Mouse (Mus musculus): Measurements from ENCODE around the gene Gpr152.

Gene Gpr152

DNA sequence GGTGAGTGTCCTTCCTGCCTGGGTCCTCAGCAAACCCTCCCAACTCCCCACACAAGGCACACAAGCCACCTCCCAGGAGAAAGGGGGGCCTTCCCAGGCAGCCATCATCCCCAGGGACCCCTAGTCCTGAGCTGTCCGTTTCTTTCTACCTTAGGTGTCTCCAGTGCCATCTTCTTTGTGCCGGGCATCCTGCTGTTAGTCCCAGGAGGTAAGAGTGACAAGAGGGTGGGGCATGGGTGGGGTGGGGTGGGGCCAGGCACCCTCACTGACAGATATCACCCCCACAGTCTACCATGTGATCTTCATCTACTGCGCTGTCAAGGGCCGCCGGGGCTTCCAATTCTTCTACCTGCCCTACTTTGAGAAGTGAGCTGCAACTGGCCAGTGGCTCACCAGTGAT is 8.5 kb upstream of the Gpr152 start:
- no peak for DNase-seq (ENCODE audit: low read depth, low spot score)

DNA sequence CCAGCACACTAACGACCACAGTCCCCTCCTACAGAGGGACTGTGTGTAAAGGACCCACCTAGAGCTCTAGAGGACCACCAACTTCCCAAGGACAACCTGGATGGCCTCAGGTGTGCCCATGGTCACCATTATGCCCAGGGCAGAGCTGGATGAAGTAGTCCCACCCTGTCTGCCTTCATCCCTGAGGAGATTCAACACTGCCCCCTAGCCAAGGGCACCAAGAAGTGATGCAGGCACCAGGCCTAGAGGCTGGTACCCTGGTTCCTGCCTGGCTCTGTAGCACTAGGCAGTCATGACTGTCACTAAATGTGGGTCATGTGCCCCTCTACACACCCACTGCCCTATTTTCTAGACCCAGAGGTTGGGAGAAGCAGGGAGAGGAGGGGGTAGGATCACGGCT is 7.8 kb upstream of the Gpr152 start:
- DNase-seq (ENCODE audit: low read depth, low spot score) = no peak

DNA sequence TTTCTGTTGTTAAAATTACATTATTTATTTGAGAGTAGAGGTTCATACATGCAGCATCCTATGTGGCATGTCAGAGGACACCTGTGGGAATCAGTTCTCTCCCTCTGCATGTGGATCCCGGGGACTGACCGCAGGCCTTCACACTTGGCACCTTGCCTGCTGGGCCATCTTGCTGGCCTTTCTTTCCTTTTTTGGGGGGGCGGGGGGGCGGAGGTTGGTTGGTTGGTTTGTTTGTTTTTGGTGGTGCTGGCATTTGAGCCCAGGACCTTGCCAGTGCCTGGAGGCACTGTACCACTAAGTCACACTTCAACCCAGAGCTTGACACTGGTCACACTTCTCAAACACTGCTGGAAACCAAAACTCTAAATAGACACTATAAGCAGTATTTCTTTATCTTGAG is 5.2 kb upstream of the Gpr152 start:
- DNase-seq (ENCODE audit: low read depth, low spot score) = no peak

DNA sequence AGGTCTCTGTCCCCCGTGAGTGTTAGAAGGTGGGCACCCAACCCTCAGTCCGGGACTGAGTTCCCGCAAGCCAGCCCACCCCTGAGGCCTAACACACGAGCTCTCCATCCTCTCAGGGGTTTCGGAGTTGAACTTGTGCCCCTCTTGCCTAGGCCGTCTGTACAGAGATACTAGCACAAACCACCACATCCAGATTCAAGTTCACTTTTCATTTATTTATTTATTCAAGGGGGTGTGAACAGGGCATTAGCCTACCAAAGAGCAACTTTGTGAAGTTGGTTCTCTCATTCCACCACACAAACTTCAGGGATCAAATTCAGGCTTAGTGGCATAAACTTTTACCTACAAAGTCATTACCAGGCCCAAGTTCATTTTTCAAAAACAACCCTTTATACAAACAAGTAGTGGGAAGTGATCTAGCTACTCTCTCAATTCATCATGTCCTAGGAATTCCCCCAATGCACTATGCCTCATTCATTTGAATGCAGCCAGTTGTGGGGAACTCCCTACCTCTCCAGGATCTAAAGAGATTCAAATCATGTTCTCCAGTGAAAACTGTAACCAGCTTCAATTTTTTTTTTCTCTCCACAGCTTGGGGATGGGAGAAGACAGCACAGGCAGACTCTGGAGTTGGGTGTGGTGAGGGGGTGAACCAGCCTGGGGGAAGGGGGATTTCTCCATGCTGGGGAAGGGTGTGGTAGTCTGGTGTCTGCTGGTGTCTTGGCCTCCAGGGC is 4.2 kb upstream of the Gpr152 start:
- DNase-seq (ENCODE audit: low read depth, low spot score) = peak; percentile 35

DNA sequence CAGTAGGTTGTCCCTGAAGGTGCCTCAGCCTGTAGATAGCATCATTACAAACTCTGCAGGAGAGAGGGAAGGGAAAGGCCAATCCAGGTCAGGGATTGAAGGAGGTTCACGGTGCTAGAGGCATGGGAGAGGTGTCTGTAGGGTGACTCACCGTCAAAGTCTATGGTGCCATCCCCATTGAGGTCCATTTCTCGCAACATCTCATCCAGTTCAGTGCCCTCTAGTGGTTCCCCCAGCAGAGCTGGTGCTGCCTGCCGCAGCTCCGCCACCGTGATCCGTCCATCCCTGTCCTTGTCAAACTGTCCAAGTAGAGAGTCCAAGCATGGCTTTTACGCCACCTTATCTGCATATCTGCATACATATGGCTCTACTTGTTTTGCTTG is 3.6 kb upstream of the Gpr152 start:
- peak; percentile 61 for DNase-seq (ENCODE audit: low read depth, low spot score)

DNA sequence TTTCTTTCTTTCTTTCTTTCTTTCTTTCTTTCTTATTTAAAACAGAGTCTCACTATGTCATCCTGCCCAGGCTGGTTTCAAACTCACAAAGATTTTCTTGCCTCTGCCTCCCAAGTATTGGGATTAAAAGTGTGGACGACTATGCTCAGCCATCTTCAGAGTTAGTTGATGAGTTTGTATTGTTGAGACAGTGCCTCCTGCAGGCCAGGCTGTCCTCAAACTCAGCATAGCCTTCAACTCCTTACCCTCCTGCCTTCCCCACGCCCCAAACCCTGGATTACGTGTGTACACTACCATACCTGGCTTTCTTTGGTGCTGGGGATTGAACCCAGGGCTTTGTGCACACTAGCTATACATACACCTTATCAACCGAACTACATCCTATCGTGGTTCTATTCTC is 3.1 kb upstream of the Gpr152 start:
- peak; percentile 62 for DNase-seq (ENCODE audit: low read depth, low spot score)

DNA sequence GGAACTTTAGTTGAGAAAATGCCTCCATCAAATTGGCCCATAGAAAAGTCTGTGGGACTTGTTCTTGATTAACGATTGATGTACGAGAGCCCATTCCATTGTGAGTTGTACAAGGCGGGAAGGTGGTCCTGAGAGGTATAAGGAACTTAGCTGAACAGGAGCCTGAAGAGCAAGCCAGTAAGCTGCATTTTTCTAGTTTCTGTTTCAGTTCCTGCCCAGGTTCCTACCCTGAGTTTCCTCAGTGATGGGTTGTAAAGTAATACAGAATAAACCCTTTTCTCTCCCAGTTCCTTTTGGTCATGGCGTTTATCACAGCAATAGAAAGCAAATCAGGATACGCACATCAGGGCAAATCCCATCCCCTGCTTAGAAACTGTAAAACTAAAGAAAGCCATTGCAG is 1.7 kb upstream of the Gpr152 start:
- no peak for DNase-seq (ENCODE audit: low read depth, low spot score)

DNA sequence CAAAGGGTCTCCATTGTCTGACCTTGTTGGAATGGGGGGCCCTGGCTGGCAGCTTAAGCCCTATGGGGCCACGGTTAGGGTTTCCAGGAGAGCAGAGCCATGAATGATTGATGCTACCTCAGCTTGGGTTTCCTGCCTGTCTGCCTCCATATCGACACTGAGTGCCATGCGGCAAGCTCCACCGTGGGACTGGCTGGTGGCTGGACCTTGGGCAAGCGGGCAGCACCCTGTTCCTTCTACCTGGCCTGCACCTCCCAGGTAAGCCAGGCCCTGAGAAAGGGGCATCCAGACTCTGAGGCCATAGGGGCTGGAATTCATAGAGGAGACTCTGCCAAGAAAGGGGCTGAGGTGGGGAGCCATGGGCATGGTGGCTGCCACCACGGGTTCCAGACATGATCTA is 560 bp downstream of the Gpr152 start:
- DNase-seq (ENCODE audit: low read depth, low spot score) = no peak

DNA sequence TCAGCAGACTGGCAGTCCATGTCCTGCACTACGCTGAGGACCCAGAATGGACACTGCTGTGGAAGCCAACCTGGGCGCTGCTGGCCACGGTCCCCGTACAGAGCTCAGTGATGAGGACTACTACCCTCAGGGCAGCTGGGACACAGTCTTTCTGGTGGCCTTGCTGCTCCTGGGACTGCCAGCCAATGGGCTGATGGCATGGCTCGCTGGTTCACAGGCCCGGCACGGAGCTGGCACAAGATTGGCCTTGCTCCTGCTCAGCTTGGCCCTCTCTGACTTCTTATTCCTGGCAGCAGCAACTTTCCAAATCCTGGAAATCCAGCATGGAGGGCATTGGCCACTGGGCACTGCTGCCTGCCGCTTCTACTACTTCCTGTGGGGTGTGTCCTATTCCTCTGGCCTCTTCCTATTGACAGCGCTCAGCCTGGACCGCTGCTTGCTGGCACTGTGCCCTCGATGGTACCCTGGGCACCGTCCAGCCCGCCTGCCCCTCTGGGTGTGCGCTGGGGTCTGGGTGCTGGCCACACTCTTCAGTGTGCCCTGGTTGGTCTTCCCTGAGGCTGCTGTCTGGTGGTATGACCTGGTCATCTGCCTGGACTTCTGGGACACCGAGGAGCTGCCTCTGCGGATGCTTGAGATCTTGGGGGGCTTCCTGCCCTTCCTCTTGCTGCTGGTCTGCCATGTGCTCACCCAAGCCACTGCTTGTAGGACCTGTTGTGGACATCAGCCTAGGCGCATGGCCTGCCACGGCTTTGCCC is 3.0 kb downstream of the Gpr152 start:
- no peak for DNase-seq (ENCODE audit: low read depth, low spot score)

DNA sequence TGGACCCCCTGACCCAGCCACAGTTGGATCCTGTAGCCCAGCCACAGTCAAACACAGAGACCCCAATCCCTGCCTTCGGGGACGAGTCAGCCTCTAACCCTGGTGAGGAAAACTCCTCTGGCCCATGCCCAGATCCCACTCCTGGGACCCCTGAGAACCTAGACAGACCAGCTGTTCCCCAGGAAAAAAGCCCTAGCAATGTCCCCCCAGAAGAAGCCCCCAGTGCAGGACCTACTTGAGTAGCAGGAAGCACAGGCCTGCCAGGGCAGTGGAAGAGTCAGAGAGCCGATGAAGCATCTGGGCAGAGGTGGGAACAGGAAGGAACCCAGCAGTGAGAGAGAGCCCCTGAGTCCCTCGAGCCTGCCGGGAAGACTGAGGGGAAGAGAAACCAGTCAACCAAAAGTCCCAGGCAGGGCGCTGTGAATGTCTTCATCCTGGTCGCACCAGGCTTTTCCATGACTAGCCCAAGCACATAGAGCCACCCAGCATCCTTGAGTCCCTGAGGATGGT is 4.2 kb downstream of the Gpr152 start, which contains the start of gene Cabp4:
Gene Cabp4, minus strand, starts transcription at position 275 of the 510 bp plus-strand sequence.
- DNase-seq (ENCODE audit: low read depth, low spot score) = no peak

DNA sequence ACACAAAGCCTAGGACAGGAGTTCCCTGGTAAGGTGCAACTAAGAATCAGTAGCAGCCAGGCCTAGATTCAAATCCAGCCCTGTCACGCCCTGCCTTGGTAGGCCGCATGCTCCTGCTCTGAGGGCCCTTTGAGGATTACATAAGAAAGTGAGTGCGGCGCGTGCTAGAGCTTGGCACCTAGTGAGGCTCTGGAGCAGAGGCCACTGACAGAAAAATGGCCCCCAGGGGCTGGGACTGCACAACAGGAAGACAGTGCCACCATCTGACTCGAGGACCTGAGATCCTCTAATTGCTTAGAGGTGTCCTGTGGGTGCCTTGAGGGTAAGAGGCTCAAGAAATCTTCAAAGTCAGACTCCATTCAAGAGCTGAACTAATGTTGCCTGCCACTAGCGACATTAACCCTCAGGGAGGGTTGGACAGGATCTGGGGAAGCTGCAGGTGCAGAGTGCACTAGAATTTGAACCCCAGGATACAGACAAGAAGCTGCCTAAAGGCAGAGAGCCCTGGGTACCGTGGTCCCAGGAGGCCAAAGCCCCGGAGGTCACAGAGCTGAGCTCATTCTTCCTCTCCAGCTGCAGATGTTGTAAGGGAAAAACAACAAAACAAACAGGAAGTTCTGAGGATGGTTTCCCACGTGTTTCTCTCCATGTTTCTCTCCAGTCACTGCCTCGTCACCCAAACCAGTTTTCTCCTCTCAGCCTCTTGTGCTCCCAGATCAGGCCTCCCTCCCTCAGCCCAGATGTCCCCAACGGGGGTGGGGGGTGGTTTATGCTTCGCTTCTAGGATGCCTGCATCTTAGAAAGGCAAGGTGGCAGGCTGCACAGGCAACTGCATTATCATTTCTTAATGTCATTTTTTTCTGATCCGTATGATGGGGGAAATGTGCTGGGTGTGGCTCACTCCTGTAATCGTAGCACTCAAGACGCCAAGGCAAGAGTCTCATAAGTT is 5.2 kb downstream of the Gpr152 start:
- no peak for DNase-seq (ENCODE audit: low read depth, low spot score)

DNA sequence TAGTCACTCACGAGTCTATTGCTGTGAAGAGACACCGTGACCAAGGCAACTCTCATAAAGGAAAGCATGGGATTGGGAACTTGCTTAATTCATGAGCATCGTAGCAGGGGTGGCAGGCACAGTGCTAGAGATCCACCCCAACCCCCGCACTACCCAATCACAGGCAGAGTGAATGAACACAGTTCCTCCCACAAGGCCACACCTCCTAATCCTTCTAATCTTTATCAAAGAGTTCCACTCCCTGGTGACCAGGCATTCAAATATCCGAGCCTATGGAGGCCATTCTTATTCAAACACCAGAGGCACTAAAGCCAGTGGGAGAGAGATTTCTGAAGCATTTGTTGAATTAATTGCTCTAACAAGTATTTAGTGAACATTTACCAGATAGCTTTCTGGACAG is 6.3 kb downstream of the Gpr152 start:
- DNase-seq (ENCODE audit: low read depth, low spot score) = peak; percentile 62

DNA sequence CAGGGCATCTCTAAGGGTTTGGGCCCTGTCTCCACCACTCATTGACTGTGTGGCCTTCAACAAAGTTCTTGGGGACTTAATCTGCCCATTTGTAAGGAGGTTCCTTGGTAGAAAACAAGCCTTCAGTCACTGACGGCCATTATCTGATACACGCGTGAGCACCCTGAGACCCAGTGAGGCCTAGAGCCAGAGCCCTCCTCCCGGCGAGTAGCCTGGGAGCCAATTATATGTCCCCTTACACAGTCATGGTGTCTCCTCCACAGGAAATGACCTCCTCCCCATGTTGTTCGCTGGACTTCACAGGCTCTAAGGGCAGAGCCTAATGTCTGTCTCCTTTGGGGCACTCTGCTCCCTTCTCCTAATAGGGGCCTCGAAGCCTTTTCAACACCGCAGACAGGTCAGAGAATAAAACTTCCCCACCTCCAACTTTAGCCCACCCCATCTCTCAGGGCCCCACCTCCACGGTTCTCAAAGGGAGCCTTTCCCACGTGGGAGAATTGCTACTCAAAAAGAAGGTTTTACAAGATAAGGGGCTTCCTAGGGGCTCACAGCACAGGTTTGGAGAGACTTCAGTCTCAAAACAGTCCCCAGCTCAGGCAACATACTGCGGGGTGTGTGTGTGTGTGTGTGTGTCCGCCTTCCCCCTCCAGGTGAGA is 6.9 kb downstream of the Gpr152 start:
- no peak for DNase-seq (ENCODE audit: low read depth, low spot score)

DNA sequence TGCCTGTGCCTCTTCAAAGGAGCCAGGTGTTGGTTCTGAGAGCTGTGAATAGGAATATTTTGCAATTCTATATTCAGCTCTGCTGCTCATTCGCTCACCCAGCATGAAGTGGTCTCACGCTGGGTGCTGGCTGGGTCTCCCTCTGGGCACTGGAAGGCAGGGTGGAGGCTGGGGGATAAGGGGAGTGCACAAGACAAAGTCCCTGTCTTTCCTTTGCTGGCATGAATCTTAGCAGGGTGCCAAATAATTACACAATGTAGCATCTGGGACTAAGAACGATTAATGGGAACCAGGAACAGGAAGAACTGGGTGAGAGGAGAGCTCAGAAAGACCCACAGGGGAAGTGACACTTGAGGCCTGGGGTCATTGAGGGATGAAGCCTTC is 7.4 kb downstream of the Gpr152 start:
- no peak for DNase-seq (ENCODE audit: low read depth, low spot score)

DNA sequence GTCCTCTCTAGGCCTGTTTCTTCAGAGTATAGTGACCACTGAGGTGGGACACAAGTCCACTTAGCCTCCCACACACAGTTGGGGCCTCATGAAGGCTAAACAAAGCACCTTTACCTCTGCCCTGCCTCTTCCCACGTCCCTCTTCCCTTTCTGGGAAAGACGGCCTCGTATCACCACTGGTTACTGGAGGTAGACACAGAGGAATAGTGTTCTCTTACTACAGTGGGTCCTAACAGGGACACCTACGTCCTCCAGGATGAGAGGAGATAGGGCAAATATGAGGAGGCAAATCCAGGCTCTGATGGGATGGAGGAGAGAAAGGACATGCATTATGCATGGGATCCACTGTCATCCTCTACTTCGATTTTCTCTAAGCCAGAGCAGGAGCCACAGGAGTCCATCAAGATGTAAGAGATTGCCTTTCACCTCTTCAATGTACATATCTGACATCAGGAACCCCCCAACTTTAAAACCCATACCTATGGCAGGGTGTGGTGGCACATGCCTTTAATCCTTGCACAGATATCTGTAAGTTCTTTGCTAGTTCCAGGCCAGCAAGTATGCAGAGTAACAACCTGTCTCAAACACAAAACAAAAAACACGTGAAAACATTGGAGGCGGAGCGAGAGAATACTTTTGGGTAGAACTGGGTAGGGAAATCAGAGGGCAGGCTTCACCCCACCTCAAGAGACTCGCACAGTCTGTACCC is 8.3 kb downstream of the Gpr152 start:
- no peak for DNase-seq (ENCODE audit: low read depth, low spot score)

DNA sequence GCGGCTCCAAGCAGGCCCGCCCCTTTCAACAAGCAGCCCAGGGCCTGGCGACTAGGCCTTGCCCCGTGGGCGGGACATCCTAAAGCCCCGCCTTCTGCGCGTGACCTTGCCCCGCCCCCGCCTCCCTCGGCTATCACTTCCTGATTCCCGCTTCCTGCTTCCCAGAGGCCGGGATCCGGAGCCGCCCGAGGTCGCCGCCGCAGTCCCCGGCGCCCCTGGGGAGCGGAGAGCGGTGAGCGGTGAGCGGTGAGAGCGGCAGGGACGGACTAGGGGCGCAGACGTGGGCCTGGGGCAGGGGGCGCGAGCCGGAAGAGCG is 8.9 kb downstream of the Gpr152 start, which contains the start of gene Coro1b:
Gene Coro1b, plus strand, starts transcription at position 129 of the 316 bp plus-strand sequence.
- peak; percentile 97 for DNase-seq (ENCODE audit: low read depth, low spot score)

DNA sequence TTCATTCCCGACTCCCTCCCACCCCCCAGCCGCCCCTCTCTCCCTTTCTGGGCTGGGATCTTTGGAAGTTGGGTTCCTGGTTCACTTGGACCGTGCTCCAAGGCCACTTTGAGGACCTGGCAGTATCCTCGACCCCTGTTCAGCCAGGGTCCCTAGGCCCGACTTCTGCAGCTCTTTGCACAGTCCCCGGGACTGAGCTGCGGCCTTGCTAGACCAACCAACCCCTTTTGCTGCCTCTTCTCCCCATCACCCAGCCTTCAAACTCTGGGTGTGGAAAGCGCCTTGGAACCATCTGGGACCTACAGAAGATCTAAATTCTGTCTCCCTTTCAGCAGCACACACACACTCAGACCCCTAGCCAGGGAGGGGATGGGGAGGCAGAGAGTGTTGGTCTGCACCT is 9.2 kb downstream of the Gpr152 start:
- no peak for DNase-seq (ENCODE audit: low read depth, low spot score)

DNA sequence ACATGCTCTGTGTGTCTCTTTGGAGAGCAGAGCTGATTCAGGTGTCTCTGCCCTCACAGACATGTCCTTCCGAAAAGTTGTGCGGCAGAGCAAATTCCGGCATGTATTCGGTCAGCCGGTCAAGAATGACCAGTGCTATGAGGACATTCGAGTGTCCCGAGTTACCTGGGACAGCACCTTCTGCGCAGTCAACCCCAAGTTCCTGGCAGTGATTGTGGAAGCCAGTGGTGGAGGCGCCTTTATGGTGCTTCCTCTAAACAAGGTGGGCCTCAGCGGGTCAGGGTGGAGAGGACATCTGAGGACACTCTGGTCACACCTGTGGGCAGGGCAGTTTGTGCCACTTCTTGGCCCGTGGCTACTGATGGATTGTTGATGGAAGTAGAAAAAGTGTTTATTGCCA is 9.7 kb downstream of the Gpr152 start:
- no peak for DNase-seq (ENCODE audit: low read depth, low spot score)

DNA sequence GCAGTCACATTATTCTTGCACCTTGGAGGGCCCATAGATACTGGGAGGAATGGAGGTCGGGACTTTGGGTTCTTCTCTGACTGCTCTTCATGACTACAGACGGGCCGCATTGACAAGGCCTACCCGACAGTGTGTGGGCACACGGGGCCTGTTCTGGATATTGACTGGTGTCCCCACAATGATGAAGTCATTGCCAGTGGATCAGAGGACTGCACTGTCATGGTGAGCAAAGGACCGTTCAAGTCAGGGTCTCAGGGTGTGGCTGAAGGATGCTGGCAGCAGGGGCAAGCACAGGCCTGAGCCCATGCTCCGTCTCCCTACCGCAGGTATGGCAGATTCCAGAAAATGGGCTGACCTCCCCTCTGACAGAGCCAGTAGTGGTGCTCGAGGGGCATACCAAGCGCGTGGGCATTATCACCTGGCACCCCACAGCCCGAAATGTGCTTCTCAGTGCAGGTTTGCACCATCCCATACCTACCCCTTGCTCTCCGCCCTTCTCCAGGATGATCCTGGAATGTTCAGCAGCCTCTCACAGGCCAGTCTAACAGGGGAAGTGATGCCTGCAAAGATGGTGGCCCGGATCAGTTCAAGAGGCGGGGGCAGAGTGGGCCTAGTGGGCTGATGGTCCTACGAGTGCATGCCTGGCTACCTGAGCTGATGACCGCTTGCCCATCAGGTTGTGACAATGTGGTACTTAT is 10.3 kb downstream of the Gpr152 start:
- DNase-seq (ENCODE audit: low read depth, low spot score) = no peak
